9 mouse cellular contexts compared by ENCODE assay signal in genomic region chr11:5949586-5950352, GRCm38 (mm10). TPM values are rescaled to one million over a fixed set of nuclear protein-coding genes. Genes with fewer than 3 reads are reported as not detected.
DNase-seq lines count a peak whose midpoint lies in the region; ATAC-seq and TF ChIP-seq lines count a peak whose summit lies in the region.
"Had no signal": no experiment of that assay in that cellular context is flagged by ENCODE, and none has a peak within 500 bp of the region (broad histone marks: within the 10 kb centered on the region; RNA-seq: fewer than 3 reads in every experiment).

Gck (minus strand) TSS chr11:5950081.

- DNase-seq in heart, embryonic 10.5 days (ENCODE audit: low spot score): peak; percentile 74
- DNase-seq in ES-CJ7 (ENCODE audit: low read depth, low spot score): peak; percentile 40
- no peak for DNase-seq in forebrain, postnatal 0 days
- peak; percentile 13 for DNase-seq in lung, postnatal 36 days
- no peak for DNase-seq in urinary bladder, postnatal 14 days (ENCODE audit: low spot score)
- DNase-seq in cerebellum, postnatal 4 days (ENCODE audit: low spot score in 2 of 2): no peak
- DNase-seq in adrenal gland, postnatal 36 days: no peak
- DNase-seq: gastrocnemius, postnatal 10 days had no signal

- no peak within 1 kb of the TSS for H3K4me3 ChIP-seq in heart, embryonic 10.5 days
- H3K4me3 ChIP-seq in heart, embryonic 12.5 days: no peak within 1 kb of the TSS
- no peak within 1 kb of the TSS for H3K4me3 ChIP-seq in forebrain, postnatal 0 days (ENCODE audit: low read depth, low read length)

- no peaks in the 10 kb centered on the region for H3K27me3 ChIP-seq in heart, embryonic 10.5 days (ENCODE audit: insufficient read depth, poor library complexity, severe bottlenecking)
- no peaks in the 10 kb centered on the region for H3K27me3 ChIP-seq in heart, embryonic 12.5 days (replicated peaks)
- no peaks in the 10 kb centered on the region for H3K27me3 ChIP-seq in forebrain, postnatal 0 days (ENCODE audit: insufficient read depth, low read length)

- no peaks in the 10 kb centered on the region for H3K36me3 ChIP-seq in heart, embryonic 10.5 days
- H3K36me3 ChIP-seq in heart, embryonic 12.5 days: no peaks in the 10 kb centered on the region
- H3K36me3 ChIP-seq in forebrain, postnatal 0 days (ENCODE audit: insufficient read depth): no peaks in the 10 kb centered on the region

- H3K4me1 ChIP-seq in heart, embryonic 10.5 days: peaks cover 54% of the 10 kb centered on the region
- H3K4me1 ChIP-seq in heart, embryonic 12.5 days (replicated peaks): peaks cover 29% of the 10 kb centered on the region
- no peaks in the 10 kb centered on the region for H3K4me1 ChIP-seq in forebrain, postnatal 0 days (ENCODE audit: insufficient read depth)

- no peak within 1 kb of the TSS for H3K4me2 ChIP-seq in heart, embryonic 12.5 days
- H3K4me2 ChIP-seq in forebrain, postnatal 0 days (ENCODE audit: low read depth): no peak within 1 kb of the TSS

- no peak for TF ChIP-seq CTCF in forebrain, postnatal 0 days (IDR thresholded peaks at IDR 0.05; ENCODE audit: low read depth)

- no peak within 1 kb of the TSS for H3K9ac ChIP-seq in heart, embryonic 12.5 days
- H3K9ac ChIP-seq in forebrain, postnatal 0 days: no peak within 1 kb of the TSS

- peak within 1 kb of the TSS; percentile 69 for H3K27ac ChIP-seq in heart, embryonic 10.5 days
- no peak within 1 kb of the TSS for H3K27ac ChIP-seq in heart, embryonic 12.5 days (ENCODE audit: poor library complexity, severe bottlenecking)
- no peak within 1 kb of the TSS for H3K27ac ChIP-seq in forebrain, postnatal 0 days (ENCODE audit: low read depth, low read length)

- 68% methylated on average over 8 of the region's 8 CpGs for WGBS in heart, embryonic 10.5 days
- 62% methylated on average over 8 of the region's 8 CpGs for WGBS in heart, embryonic 12.5 days
- WGBS in forebrain, postnatal 0 days: 47% methylated on average over 8 of the region's 8 CpGs

- no peak for ATAC-seq in heart, embryonic 12.5 days (ENCODE audit: insufficient number of reproducible peaks, low FRiP score)
- ATAC-seq in forebrain, postnatal 0 days: peak; percentile 64

- H3K9me3 ChIP-seq in heart, embryonic 10.5 days: no peaks in the 10 kb centered on the region
- no peaks in the 10 kb centered on the region for H3K9me3 ChIP-seq in heart, embryonic 12.5 days (replicated peaks)
- no peaks in the 10 kb centered on the region for H3K9me3 ChIP-seq in forebrain, postnatal 0 days (ENCODE audit: low read length)

RNA-seq across cellular contexts. Expression of gene Gck, which starts in this region (rescaled TPM):
- 2.1 and 2.6 TPM in 2 replicates for polyA plus RNA-seq in heart, embryonic 10.5 days (2016; fragmentation: Nextera tagmentation; extraction: Ambion mirVana)
- polyA plus RNA-seq in heart, embryonic 12.5 days (2016; fragmentation: Nextera tagmentation; extraction: Ambion mirVana): 2.2 and 2.8 TPM in 2 replicates
- total RNA-seq in forebrain, postnatal 0 days (2014; rRNA removed): 8.6 and 12.9 TPM in 2 replicates
- 7.1 and 7.2 TPM in 2 replicates for polyA plus RNA-seq in forebrain, postnatal 0 days (2015; fragmentation: Nextera tagmentation; extraction: Ambion mirVana)
- total RNA-seq in adrenal gland, postnatal 36 days (2021): 1 to 10 TPM; 2.1 to 2.4 TPM
- total RNA-seq: gastrocnemius, postnatal 10 days had no signal

Comparison
In these comparisons a context has a peak if more than half of its experiments do, and no peak if none do; other contexts are left out.
1. DNase-seq: peak in heart, embryonic 10.5 days (single experiment), ES-CJ7 (single experiment) and lung, postnatal 36 days (single experiment); none in forebrain, postnatal 0 days (single experiment), urinary bladder, postnatal 14 days (single experiment), cerebellum, postnatal 4 days (0 of 2) and adrenal gland, postnatal 36 days (0 of 2).